Mouse (Mus musculus) spleen, adult 2 months (tissue): ENCODE data around the gene Ptrh1.

Experiments used
- CTCF ChIP-seq: fragments of 200-500 bp; IDR thresholded peaks from 2 replicates; pipeline ENCODE4 v1.5.1; 2011; ENCODE audit warnings: mild to moderate bottlenecking, inconsistent platforms; ENCODE audit not compliant: insufficient read depth, insufficient read length, insufficient replicate concordance; ENCODE audit errors: extremely low read depth
- POLR2A ChIP-seq: fragments of 200-500 bp; IDR thresholded peaks from 2 replicates; pipeline ENCODE4 v1.6.1; 2011; ENCODE audit warnings: low read depth, low read length, inconsistent platforms

- no peak for TF ChIP-seq CTCF
- no peak for TF ChIP-seq POLR2A
These were observed 15.7 kb downstream of the Ptrh1 start for GRCm38 (mm10) chr2:32791297-32791696.
